Comparison of ENCODE assay signal across 30 mouse cellular contexts in the genomic region with DNA sequence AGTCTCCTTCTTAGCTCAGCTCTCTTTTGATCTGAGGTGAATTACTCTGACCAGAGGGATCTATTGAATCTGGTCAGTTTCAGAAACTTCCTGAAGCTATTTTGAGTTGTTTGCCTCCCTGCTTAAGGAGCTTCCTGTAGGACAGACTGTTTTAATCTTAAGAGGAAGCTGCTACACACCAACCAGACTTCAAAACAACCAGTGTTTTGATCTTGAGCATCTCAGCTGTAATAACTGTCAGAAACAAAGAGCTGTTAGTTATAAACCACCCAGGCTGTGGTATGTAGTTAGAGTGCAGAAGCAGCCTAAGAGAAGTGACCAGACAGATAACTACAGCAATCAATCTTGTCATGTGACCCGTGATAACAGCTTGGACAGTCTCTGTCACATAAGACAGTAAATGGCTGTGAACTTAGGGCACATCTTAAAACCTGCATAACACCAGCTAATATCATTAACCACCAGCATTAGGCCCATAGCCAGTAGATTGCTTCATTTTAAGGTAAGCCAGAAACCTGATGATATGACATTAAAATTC. TPM values are rescaled to one million over a fixed set of nuclear protein-coding genes. Genes with fewer than 3 reads are reported as not detected.
DNase-seq lines count a peak whose midpoint lies in the region; ATAC-seq and TF ChIP-seq lines count a peak whose summit lies in the region.
"Had no signal": no experiment of that assay in that cellular context is flagged by ENCODE, and none has a peak within 500 bp of the region (broad histone marks: within the 10 kb centered on the region; RNA-seq: fewer than 3 reads in every experiment).

No protein-coding gene starts in this region.

- DNase-seq in heart, postnatal 0 days (ENCODE audit: low spot score): no peak
- no peak for DNase-seq in heart, adult 2 months
- no peak for DNase-seq in thymus, adult 2 months
- no peak for DNase-seq in thymus, postnatal 10 days (ENCODE audit: low spot score in 2 of 2)
- DNase-seq in MEL (ENCODE audit: low read depth, low spot score): peak; percentile 60
- no peak for DNase-seq in liver, embryonic 14.5 days (ENCODE audit: low read depth in 3 of 3, low spot score in 3 of 3)
- no peak for DNase-seq in cerebellum, postnatal 36 days
- DNase-seq: adrenal gland, postnatal 36 days; cerebellum, adult 11-12 months; cerebellum, postnatal 10 days; gastrocnemius, postnatal 36 days; kidney, adult 8-10 months; kidney, postnatal 14 days; lung, adult 2 months; lung, postnatal 36 days; right cerebral cortex, postnatal 14 days had no signal

- no peaks in the 10 kb centered on the region for H3K36me3 ChIP-seq in heart, postnatal 0 days (replicated peaks; ENCODE audit: control insufficient read depth, insufficient read depth, low read length)
- peaks cover 14% of the 10 kb centered on the region for H3K36me3 ChIP-seq in heart, adult 2 months (ENCODE audit: control insufficient read depth, insufficient read depth, low read length)
- H3K36me3 ChIP-seq in thymus, adult 2 months (ENCODE audit: control insufficient read depth, insufficient read depth, low read length): no peaks in the 10 kb centered on the region
- H3K36me3 ChIP-seq in MEL (ENCODE audit: control insufficient read depth in 1 of 2, insufficient read depth in 2 of 2, low read length in 2 of 2): peaks cover 0 to 50% of the 10 kb centered on the region in 2 experiments; a peak in 2 of 4 replicates
- H3K36me3 ChIP-seq in liver, embryonic 14.5 days (replicated peaks; ENCODE audit: control insufficient read depth, insufficient read depth, low read depth): no peaks in the 10 kb centered on the region
- H3K36me3 ChIP-seq in intestine, postnatal 0 days (ENCODE audit: control insufficient read depth, insufficient read depth): no peaks in the 10 kb centered on the region
- H3K36me3 ChIP-seq: forebrain, embryonic 12.5 days; heart, embryonic 15.5 days; hindbrain, embryonic 15.5 days; limb, embryonic 12.5 days; midbrain, embryonic 13.5 days had no signal

- H3K79me2 ChIP-seq in heart, adult 2 months (replicated peaks; ENCODE audit: control insufficient read depth, insufficient read depth, low read length): peaks cover 1% of the 10 kb centered on the region; the same call in 1 of the 2 replicates
- H3K79me2 ChIP-seq in MEL (ENCODE audit: control insufficient read depth, insufficient read depth, low read length, poor library complexity): peaks cover 24% of the 10 kb centered on the region

- peaks cover 20% of the 10 kb centered on the region; the same call in 1 of the 2 replicates for H3K4me1 ChIP-seq in heart, postnatal 0 days (ENCODE audit: control insufficient read depth, insufficient read depth)
- peaks cover 10% of the 10 kb centered on the region for H3K4me1 ChIP-seq in heart, adult 2 months (ENCODE audit: control insufficient read depth, insufficient read depth, low read length)
- H3K4me1 ChIP-seq in thymus, adult 2 months (replicated peaks; ENCODE audit: control insufficient read depth, insufficient read depth, low read length): peaks cover 32% of the 10 kb centered on the region
- peaks cover 28 to 52% of the 10 kb centered on the region in 2 experiments for H3K4me1 ChIP-seq in MEL (ENCODE audit: control insufficient read depth in 1 of 2, insufficient read depth in 2 of 2, low read length in 2 of 2)
- H3K4me1 ChIP-seq in liver, embryonic 14.5 days (replicated peaks; ENCODE audit: control insufficient read depth in 2 of 2, insufficient read depth in 2 of 2, low read length in 1 of 2): peaks cover 30 to 35% of the 10 kb centered on the region in 2 experiments
- H3K4me1 ChIP-seq in intestine, postnatal 0 days (replicated peaks; ENCODE audit: control insufficient read depth, insufficient read depth, low read length): no peaks in the 10 kb centered on the region; the same call in 1 of the 2 replicates

- no peak overlapping the region for H3K4me2 ChIP-seq in heart, postnatal 0 days (ENCODE audit: low read depth, low read length)
- H3K4me2 ChIP-seq in liver, embryonic 14.5 days (ENCODE audit: low read depth): no peak overlapping the region
- no peak overlapping the region for H3K4me2 ChIP-seq in intestine, postnatal 0 days (replicated peaks; ENCODE audit: low read depth)
- H3K4me2 ChIP-seq: forebrain, embryonic 12.5 days; heart, embryonic 15.5 days; hindbrain, embryonic 15.5 days; limb, embryonic 12.5 days; midbrain, embryonic 13.5 days had no signal

- WGBS in heart, postnatal 0 days: 24% methylated on average over 1 of the region's 1 CpGs
- WGBS in heart, adult 2 months: 32% methylated on average over 1 of the region's 1 CpGs
- WGBS in thymus, adult 2 months: 14% methylated on average over 1 of the region's 1 CpGs
- WGBS in liver, embryonic 14.5 days (ENCODE audit: insufficient replicate concordance): 24% methylated on average over 1 of the region's 1 CpGs
- WGBS in intestine, postnatal 0 days: 20% methylated on average over 1 of the region's 1 CpGs

- no peak for TF ChIP-seq POLR2A in heart, adult 2 months (IDR thresholded peaks at IDR 0.05; ENCODE audit: insufficient read depth, low read depth, low read length)
- TF ChIP-seq POLR2A in thymus, adult 2 months (IDR thresholded peaks at IDR 0.05; ENCODE audit: control insufficient read depth, extremely low read depth, insufficient read depth, low read length, poor library complexity): no peak
- TF ChIP-seq POLR2A in MEL (IDR thresholded peaks at IDR 0.05; ENCODE audit: control insufficient read depth in 1 of 2, insufficient read depth in 1 of 2, low read depth in 1 of 2, low read length in 2 of 2, poor library complexity in 1 of 2): no peak

- no peaks in the 10 kb centered on the region for H3K9me3 ChIP-seq in heart, postnatal 0 days (replicated peaks; ENCODE audit: control insufficient read depth, low read length)
- no peaks in the 10 kb centered on the region for H3K9me3 ChIP-seq in MEL (replicated peaks; ENCODE audit: insufficient read depth, low read length)
- no peaks in the 10 kb centered on the region for H3K9me3 ChIP-seq in liver, embryonic 14.5 days (ENCODE audit: control insufficient read depth, low read length)
- H3K9me3 ChIP-seq in intestine, postnatal 0 days (ENCODE audit: control insufficient read depth): no peaks in the 10 kb centered on the region
- H3K9me3 ChIP-seq: forebrain, embryonic 12.5 days; heart, embryonic 15.5 days; hindbrain, embryonic 15.5 days; limb, embryonic 12.5 days; megakaryocyte, embryonic 14.5 days; midbrain, embryonic 13.5 days had no signal

- intact Hi-C loops in heart, adult 2 months (cut with DNase I): no loop called here

- peak overlapping the region; percentile 44; the same call in 1 of the 2 replicates for H3K27ac ChIP-seq in heart, postnatal 0 days (ENCODE audit: low read depth)
- H3K27ac ChIP-seq in heart, adult 2 months: no peak overlapping the region
- H3K27ac ChIP-seq in thymus, adult 2 months (ENCODE audit: control insufficient read depth, insufficient read depth, low read length): peak overlapping the region; percentile 97
- peak overlapping the region; percentile 18 for H3K27ac ChIP-seq in MEL (ENCODE audit: control insufficient read depth, low read depth, low read length)
- H3K27ac ChIP-seq in liver, embryonic 14.5 days: peak overlapping the region; percentile 10; the same call in 1 of the 2 replicates
- H3K27ac ChIP-seq in intestine, postnatal 0 days (ENCODE audit: low read depth, low read length): no peak overlapping the region
- H3K27ac ChIP-seq: forebrain, embryonic 12.5 days; heart, embryonic 15.5 days; hindbrain, embryonic 15.5 days; layer of hippocampus, adult 2 months; limb, embryonic 12.5 days; midbrain, embryonic 13.5 days had no signal

- no peak overlapping the region for H3K9ac ChIP-seq in heart, postnatal 0 days (replicated peaks; ENCODE audit: low read depth, low read length)
- H3K9ac ChIP-seq in heart, adult 2 months (ENCODE audit: low read depth, low read length): no peak overlapping the region
- H3K9ac ChIP-seq in MEL (ENCODE audit: control insufficient read depth, low read depth, low read length, poor library complexity, severe bottlenecking): no peak overlapping the region
- no peak overlapping the region for H3K9ac ChIP-seq in liver, embryonic 14.5 days (replicated peaks)
- no peak overlapping the region for H3K9ac ChIP-seq in intestine, postnatal 0 days (ENCODE audit: low read depth, low read length)
- H3K9ac ChIP-seq: forebrain, embryonic 12.5 days; heart, embryonic 15.5 days; hindbrain, embryonic 15.5 days; limb, embryonic 12.5 days; midbrain, embryonic 13.5 days had no signal

- H3K4me3 ChIP-seq in heart, postnatal 0 days (ENCODE audit: low read depth, low read length): no peak overlapping the region
- H3K4me3 ChIP-seq in heart, adult 2 months: no peak overlapping the region
- no peak overlapping the region for H3K4me3 ChIP-seq in thymus, adult 2 months (ENCODE audit: control insufficient read depth, insufficient read depth, low read length)
- no peak overlapping the region for H3K4me3 ChIP-seq in MEL (ENCODE audit: control insufficient read depth in 1 of 2, insufficient read depth in 1 of 2, low read depth in 2 of 2, low read length in 2 of 2)
- no peak overlapping the region for H3K4me3 ChIP-seq in liver, embryonic 14.5 days (ENCODE audit: insufficient read depth in 1 of 2, low read depth in 2 of 2, low read length in 2 of 2)
- no peak overlapping the region for H3K4me3 ChIP-seq in intestine, postnatal 0 days (ENCODE audit: low read depth, low read length)
- H3K4me3 ChIP-seq: forebrain, embryonic 12.5 days; heart, embryonic 15.5 days; hindbrain, embryonic 15.5 days; layer of hippocampus, adult 2 months; limb, embryonic 12.5 days; megakaryocyte, embryonic 14.5 days; midbrain, embryonic 13.5 days had no signal

- no peak for ATAC-seq in heart, postnatal 0 days (ENCODE audit: insufficient read depth, low read depth)
- ATAC-seq in liver, embryonic 14.5 days (ENCODE audit: insufficient read depth): no peak
- ATAC-seq in intestine, postnatal 0 days: no peak
- ATAC-seq: midbrain, embryonic 13.5 days had no signal

- no peak for TF ChIP-seq RAD21 in MEL (IDR thresholded peaks at IDR 0.05; ENCODE audit: low read depth, low read length)

- TF ChIP-seq CTCF in heart, postnatal 0 days (IDR thresholded peaks at IDR 0.05; ENCODE audit: low read depth): no peak
- no peak for TF ChIP-seq CTCF in heart, adult 2 months (IDR thresholded peaks at IDR 0.05)
- no peak for TF ChIP-seq CTCF in thymus, adult 2 months (IDR thresholded peaks at IDR 0.05; ENCODE audit: borderline replicate concordance, control insufficient read depth, extremely low read depth, insufficient read depth, low read length, poor library complexity)
- TF ChIP-seq CTCF in MEL (IDR thresholded peaks at IDR 0.05 in 2 of 3, conservative IDR thresholded peaks at IDR 0.05 in 1 of 3; ENCODE audit: control insufficient read depth in 1 of 3, insufficient read depth in 1 of 3, low read depth in 2 of 3, low read length in 3 of 3, poor library complexity in 1 of 3, severe bottlenecking in 1 of 3): no peak
- TF ChIP-seq CTCF in liver, embryonic 14.5 days (IDR thresholded peaks at IDR 0.05; ENCODE audit: low read depth): no peak
- no peak for TF ChIP-seq CTCF in intestine, postnatal 0 days (IDR thresholded peaks at IDR 0.05; ENCODE audit: low read depth)

- no peak for TF ChIP-seq EP300 in heart, postnatal 0 days (IDR thresholded peaks at IDR 0.05; ENCODE audit: low read depth)
- TF ChIP-seq EP300 in heart, adult 2 months (IDR thresholded peaks at IDR 0.05; ENCODE audit: insufficient read depth, low read depth, low read length): no peak
- TF ChIP-seq EP300 in MEL (IDR thresholded peaks at IDR 0.05; ENCODE audit: low read depth in 1 of 2, low read length in 2 of 2): peak; percentile 21 to 58; a peak in 3 of 4 replicates
- no peak for TF ChIP-seq EP300 in liver, embryonic 14.5 days (IDR thresholded peaks at IDR 0.05; ENCODE audit: low read depth)

- no peaks in the 10 kb centered on the region for H3K27me3 ChIP-seq in heart, postnatal 0 days (ENCODE audit: control insufficient read depth, insufficient read depth, low read length)
- H3K27me3 ChIP-seq in heart, adult 2 months (ENCODE audit: control insufficient read depth, insufficient read depth, low read length): no peaks in the 10 kb centered on the region
- H3K27me3 ChIP-seq in thymus, adult 2 months (ENCODE audit: control insufficient read depth, insufficient read depth, low read length): no peaks in the 10 kb centered on the region
- H3K27me3 ChIP-seq in MEL (ENCODE audit: control insufficient read depth in 1 of 2, insufficient read depth in 2 of 2, low read length in 2 of 2): no peaks in the 10 kb centered on the region
- H3K27me3 ChIP-seq in liver, embryonic 14.5 days (ENCODE audit: control insufficient read depth, insufficient read depth, low read length): no peaks in the 10 kb centered on the region
- H3K27me3 ChIP-seq in intestine, postnatal 0 days (replicated peaks; ENCODE audit: control insufficient read depth, insufficient read depth, low read length): no peaks in the 10 kb centered on the region
- H3K27me3 ChIP-seq: forebrain, embryonic 12.5 days; heart, embryonic 15.5 days; hindbrain, embryonic 15.5 days; limb, embryonic 12.5 days; midbrain, embryonic 13.5 days had no signal

RNA-seq across cellular contexts. Expression of a gene that starts 2.1 kb away (rescaled TPM):
- 21.7 and 26.4 TPM in 2 replicates for total RNA-seq in heart, postnatal 0 days (2014; rRNA removed; ENCODE audit: low replicate concordance)
- polyA plus RNA-seq in heart, postnatal 0 days (2015; fragmentation: Nextera tagmentation; extraction: Ambion mirVana): 13.2 and 13.5 TPM in 2 replicates
- 10 to 100 TPM; 20.6 to 23.8 TPM for total RNA-seq in heart, adult 2 months (2021)
- 9.0 and 15.7 TPM in 2 replicates for polyA plus RNA-seq in heart, adult 2 months (2012; rRNA removed)
- 14.8 and 16.7 TPM in 2 replicates for polyA plus RNA-seq in thymus, adult 2 months (2012; rRNA removed)
- total RNA-seq in MEL (2012; rRNA removed): 17.4 and 17.8 TPM in 2 replicates
- polyA plus RNA-seq in MEL (2012; ENCODE audit: insufficient read depth in 1 of 2, insufficient read length in 2 of 2, low read depth in 1 of 2, low replicate concordance in 2 of 2, missing spikeins in 1 of 2): 10 to 100 TPM in 1 of 2 experiments, not detected in 1; 23.2 TPM
- polyA plus RNA-seq in liver, embryonic 14.5 days (2012; rRNA removed): 6.4 and 9.8 TPM in 2 replicates
- 7.2 and 8.2 TPM in 2 replicates for polyA plus RNA-seq in liver, embryonic 14.5 days (2014; fragmentation: Nextera tagmentation; extraction: Ambion mirVana)
- 16.9 and 18.4 TPM in 2 replicates for polyA plus RNA-seq in intestine, postnatal 0 days (2015; fragmentation: Nextera tagmentation; extraction: Ambion mirVana)

RNA-seq across cellular contexts. Expression of a gene that starts 26.9 kb away (rescaled TPM):
- total RNA-seq in heart, postnatal 0 days (2014; rRNA removed; ENCODE audit: low replicate concordance): not detected in 2 replicates
- polyA plus RNA-seq in heart, postnatal 0 days (2015; fragmentation: Nextera tagmentation; extraction: Ambion mirVana): not detected in 2 replicates
- not detected for total RNA-seq in heart, adult 2 months (2021)
- not detected in 2 replicates for polyA plus RNA-seq in heart, adult 2 months (2012; rRNA removed)
- polyA plus RNA-seq in thymus, adult 2 months (2012; rRNA removed): 0.13 and 0.52 TPM in 2 replicates
- not detected in 2 replicates for total RNA-seq in MEL (2012; rRNA removed)
- not detected for polyA plus RNA-seq in MEL (2012; ENCODE audit: insufficient read depth in 1 of 2, insufficient read length in 2 of 2, low read depth in 1 of 2, low replicate concordance in 2 of 2, missing spikeins in 1 of 2)
- 0.15 and 0.18 TPM in 2 replicates for polyA plus RNA-seq in liver, embryonic 14.5 days (2012; rRNA removed)
- polyA plus RNA-seq in liver, embryonic 14.5 days (2014; fragmentation: Nextera tagmentation; extraction: Ambion mirVana): 0.18 and 0.30 TPM in 2 replicates
- not detected in 2 replicates for polyA plus RNA-seq in intestine, postnatal 0 days (2015; fragmentation: Nextera tagmentation; extraction: Ambion mirVana)
- total RNA-seq: adrenal gland, postnatal 36 days; gastrocnemius, adult 18-20 months; gastrocnemius, postnatal 36 days; heart, adult 8-10 months; hematopoietic stem cell, adult 5-6 weeks; layer of hippocampus, adult 2 months; left cerebral cortex, postnatal 14 days; monocyte, adult 5-6 weeks had no signal
- polyA plus RNA-seq: forebrain, embryonic 12.5 days; heart, embryonic 15.5 days; hindbrain, embryonic 15.5 days; lung, adult 2 months; midbrain, embryonic 13.5 days; stomach, embryonic 16.5 days had no signal

Comparison
In these comparisons a context has a peak if more than half of its experiments do, and no peak if none do; other contexts are left out.
1. H3K27ac ChIP-seq: peak in heart, postnatal 0 days (single experiment), thymus, adult 2 months (single experiment), MEL (single experiment) and liver, embryonic 14.5 days (single experiment); none in heart, adult 2 months (single experiment) and intestine, postnatal 0 days (single experiment).